11 mouse cellular contexts compared by ENCODE assay signal in the genomic region with DNA sequence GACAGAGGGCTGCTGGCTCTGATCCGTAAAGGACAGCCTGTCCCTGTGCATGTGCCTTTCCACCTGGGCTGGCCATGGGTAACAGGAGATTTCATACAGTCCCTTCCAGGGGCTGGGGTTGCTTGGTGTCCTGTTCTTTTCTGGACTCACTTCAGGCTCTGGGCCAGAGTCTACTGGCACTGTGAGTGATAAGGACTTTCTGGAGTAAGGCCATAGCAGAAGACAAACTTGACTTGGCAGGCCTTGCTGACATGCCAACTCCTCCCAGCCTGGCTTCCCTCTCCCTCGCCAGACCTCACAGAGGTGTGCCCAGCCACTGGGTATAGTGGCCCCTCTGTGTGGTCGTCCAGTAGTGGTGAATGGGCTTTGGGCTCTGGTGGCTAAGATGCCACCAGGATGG. TPM values are rescaled to one million over a fixed set of nuclear protein-coding genes. Genes with fewer than 3 reads are reported as not detected.
A peak's percentile ranks its signal among the peaks of the same experiment; 100 is the strongest.
DNase-seq lines count a peak whose midpoint lies in the region; ATAC-seq and TF ChIP-seq lines count a peak whose summit lies in the region.
"Had no signal": no experiment of that assay in that cellular context is flagged by ENCODE, and none has a peak within 500 bp of the region (broad histone marks: within the 10 kb centered on the region; RNA-seq: fewer than 3 reads in every experiment).

No protein-coding gene starts in this region.

- no peak overlapping the region for H3K4me3 ChIP-seq in lung, postnatal 0 days (ENCODE audit: low read depth, low read length)
- no peak overlapping the region for H3K4me3 ChIP-seq in heart, embryonic 12.5 days
- H3K4me3 ChIP-seq in testis, adult 2 months (ENCODE audit: control insufficient read depth, low read depth, low read length), result no peak overlapping the region
- no peak overlapping the region for H3K4me3 ChIP-seq in forebrain, embryonic 13.5 days
- H3K4me3 ChIP-seq: forebrain, embryonic 12.5 days had no signal

- H3K4me1 ChIP-seq in lung, postnatal 0 days (ENCODE audit: insufficient read depth, low read depth, low read length), result no peaks in the 10 kb centered on the region
- H3K4me1 ChIP-seq in heart, embryonic 12.5 days (replicated peaks), result peaks cover 15% of the 10 kb centered on the region
- peaks cover 6% of the 10 kb centered on the region for H3K4me1 ChIP-seq in testis, adult 2 months (ENCODE audit: control insufficient read depth, insufficient read depth, low read length)
- H3K4me1 ChIP-seq in forebrain, embryonic 13.5 days, result no peaks in the 10 kb centered on the region
- H3K4me1 ChIP-seq: forebrain, embryonic 12.5 days had no signal

- no peaks in the 10 kb centered on the region for H3K9me3 ChIP-seq in lung, postnatal 0 days (ENCODE audit: low read length)
- 0 out of 2 replicates have a peak, but pooled peaks cover 3% of the 10 kb centered on the region for H3K9me3 ChIP-seq in heart, embryonic 12.5 days (replicated peaks)
- no peaks in the 10 kb centered on the region for H3K9me3 ChIP-seq in forebrain, embryonic 13.5 days (replicated peaks)
- H3K9me3 ChIP-seq: forebrain, embryonic 12.5 days; G1E had no signal

- no peak overlapping the region for H3K4me2 ChIP-seq in lung, postnatal 0 days (replicated peaks; ENCODE audit: low read depth, low read length)
- H3K4me2 ChIP-seq in heart, embryonic 12.5 days, result no peak overlapping the region
- no peak overlapping the region for H3K4me2 ChIP-seq in forebrain, embryonic 13.5 days
- H3K4me2 ChIP-seq: forebrain, embryonic 12.5 days had no signal

- H3K9ac ChIP-seq in lung, postnatal 0 days (replicated peaks; ENCODE audit: low read depth), result no peak overlapping the region
- H3K9ac ChIP-seq in heart, embryonic 12.5 days, result no peak overlapping the region; the same call in 1 of the 2 replicates
- no peak overlapping the region for H3K9ac ChIP-seq in forebrain, embryonic 13.5 days
- H3K9ac ChIP-seq: forebrain, embryonic 12.5 days had no signal

- ATAC-seq in lung, postnatal 0 days, result no peak
- peak; percentile 15; the same call in 1 of the 2 replicates for ATAC-seq in heart, embryonic 12.5 days (ENCODE audit: insufficient number of reproducible peaks, low FRiP score)
- no peak for ATAC-seq in forebrain, embryonic 13.5 days

- H3K27me3 ChIP-seq in lung, postnatal 0 days (replicated peaks; ENCODE audit: insufficient read depth, low read length), result no peaks in the 10 kb centered on the region
- H3K27me3 ChIP-seq in heart, embryonic 12.5 days (replicated peaks), result no peaks in the 10 kb centered on the region
- no peaks in the 10 kb centered on the region for H3K27me3 ChIP-seq in testis, adult 2 months (ENCODE audit: control insufficient read depth, insufficient read depth, low read length)
- H3K27me3 ChIP-seq in forebrain, embryonic 13.5 days, result no peaks in the 10 kb centered on the region
- H3K27me3 ChIP-seq: forebrain, embryonic 12.5 days had no signal

- WGBS in lung, postnatal 0 days, result 60% methylated on average over 3 of the region's 3 CpGs
- 62% methylated on average over 3 of the region's 3 CpGs for WGBS in heart, embryonic 12.5 days
- 86% methylated on average over 3 of the region's 3 CpGs for WGBS in forebrain, embryonic 13.5 days

- peak; percentile 33 for DNase-seq in lung, postnatal 36 days
- no peak for DNase-seq in lung, postnatal 0 days (ENCODE audit: low spot score)
- DNase-seq in fat pad, adult 2 months (ENCODE audit: extremely low read depth, low read depth, low spot score), result peak; percentile 47
- DNase-seq in layer of hippocampus, adult 9-10 months (ENCODE audit: low spot score), result no peak
- DNase-seq: kidney, postnatal 14 days; lung, postnatal 10 days had no signal

- TF ChIP-seq EP300 in lung, postnatal 0 days (IDR thresholded peaks at IDR 0.05), result no peak

- H3K36me3 ChIP-seq in lung, postnatal 0 days (ENCODE audit: insufficient read depth, low read length), result no peaks in the 10 kb centered on the region
- H3K36me3 ChIP-seq in heart, embryonic 12.5 days, result no peaks in the 10 kb centered on the region
- no peaks in the 10 kb centered on the region for H3K36me3 ChIP-seq in testis, adult 2 months (ENCODE audit: control insufficient read depth, insufficient read depth, low read length)
- no peaks in the 10 kb centered on the region for H3K36me3 ChIP-seq in forebrain, embryonic 13.5 days (ENCODE audit: poor library complexity, severe bottlenecking)
- H3K36me3 ChIP-seq: forebrain, embryonic 12.5 days; G1E had no signal

- no peak for TF ChIP-seq POLR2A in testis, adult 2 months (IDR thresholded peaks at IDR 0.05; ENCODE audit: control insufficient read depth, low read depth, low read length)

- H3K27ac ChIP-seq in lung, postnatal 0 days (ENCODE audit: low read length), result no peak overlapping the region
- H3K27ac ChIP-seq in heart, embryonic 12.5 days (ENCODE audit: poor library complexity, severe bottlenecking), result no peak overlapping the region
- H3K27ac ChIP-seq in testis, adult 2 months (ENCODE audit: control insufficient read depth, insufficient read depth, low read depth, low read length), result peak overlapping the region; percentile 32; the same call in 1 of the 2 replicates
- H3K27ac ChIP-seq in forebrain, embryonic 13.5 days, result no peak overlapping the region
- H3K27ac ChIP-seq: forebrain, embryonic 12.5 days had no signal

- no peak for TF ChIP-seq CTCF in lung, postnatal 0 days (IDR thresholded peaks at IDR 0.05)
- TF ChIP-seq CTCF in testis, adult 2 months (IDR thresholded peaks at IDR 0.05; ENCODE audit: control insufficient read depth, insufficient read depth, insufficient replicate concordance, low read depth, low read length), result no peak

RNA-seq across cellular contexts. Expression of gene Car12, which starts 47.3 kb away (rescaled TPM):
- polyA plus RNA-seq in lung, postnatal 0 days (2015; fragmentation: Nextera tagmentation; extraction: Ambion mirVana), result 0.24 and 0.35 TPM in 2 replicates
- polyA plus RNA-seq in heart, embryonic 12.5 days (2016; fragmentation: Nextera tagmentation; extraction: Ambion mirVana), result 0.61 and 0.77 TPM in 2 replicates
- 1.5 and 1.9 TPM in 2 replicates for polyA plus RNA-seq in testis, adult 2 months (2012; rRNA removed)
- polyA plus RNA-seq in forebrain, embryonic 13.5 days (2015; fragmentation: Nextera tagmentation; extraction: Ambion mirVana), result 2.5 and 3.1 TPM in 2 replicates
- polyA plus RNA-seq: G1E had no signal

Comparison
In these comparisons a context has a peak if more than half of its experiments do, and no peak if none do; other contexts are left out.
1. DNase-seq: peak in lung, postnatal 36 days (single experiment) and fat pad, adult 2 months (single experiment); none in lung, postnatal 0 days (single experiment) and layer of hippocampus, adult 9-10 months (single experiment).